8 mouse cellular contexts compared by ENCODE assay signal in genomic region chr1:89092019-89092418, GRCm38 (mm10). TPM values are rescaled to one million over a fixed set of nuclear protein-coding genes. Genes with fewer than 3 reads are reported as not detected.
DNase-seq lines count a peak whose midpoint lies in the region; ATAC-seq lines count a peak whose summit lies in the region.

No protein-coding gene starts in this region.

- peak; percentile 24; the same call in 1 of the 2 replicates for ATAC-seq in kidney, embryonic 14.5 days (ENCODE audit: low FRiP score, low TSS enrichment)
- no peak for ATAC-seq in embryonic facial prominence, embryonic 12.5 days (ENCODE audit: insufficient number of reproducible peaks, insufficient read depth, low FRiP score, low TSS enrichment)
- ATAC-seq in hindbrain, embryonic 11.5 days (ENCODE audit: low FRiP score): no peak
- ATAC-seq in midbrain, embryonic 14.5 days (ENCODE audit: low FRiP score, low TSS enrichment): no peak

- no peaks in the 10 kb centered on the region for H3K27me3 ChIP-seq in kidney, embryonic 14.5 days (ENCODE audit: control insufficient read depth, insufficient read depth, low read length)
- no peaks in the 10 kb centered on the region for H3K27me3 ChIP-seq in embryonic facial prominence, embryonic 12.5 days
- H3K27me3 ChIP-seq in hindbrain, embryonic 11.5 days (ENCODE audit: control insufficient read depth, insufficient read depth, low read length): no peaks in the 10 kb centered on the region
- H3K27me3 ChIP-seq in midbrain, embryonic 14.5 days (ENCODE audit: control insufficient read depth, insufficient read depth, low read length): 0 out of 2 replicates have a peak, but pooled peaks cover 4% of the 10 kb centered on the region

- H3K27ac ChIP-seq in kidney, embryonic 14.5 days (ENCODE audit: low read depth, low read length): peak overlapping the region; percentile 82
- peak overlapping the region; percentile 90 for H3K27ac ChIP-seq in embryonic facial prominence, embryonic 12.5 days
- H3K27ac ChIP-seq in hindbrain, embryonic 11.5 days (ENCODE audit: low read depth, low read length): peak overlapping the region; percentile 33
- peak overlapping the region; percentile 60; the same call in 1 of the 2 replicates for H3K27ac ChIP-seq in midbrain, embryonic 14.5 days (replicated peaks; ENCODE audit: low read depth, low read length)

- H3K9ac ChIP-seq in kidney, embryonic 14.5 days (ENCODE audit: low read depth, low read length): peak overlapping the region; percentile 18; the same call in 1 of the 2 replicates
- H3K9ac ChIP-seq in embryonic facial prominence, embryonic 12.5 days: no peak overlapping the region
- H3K9ac ChIP-seq in hindbrain, embryonic 11.5 days (ENCODE audit: low read depth, low read length): no peak overlapping the region
- H3K9ac ChIP-seq in midbrain, embryonic 14.5 days (replicated peaks; ENCODE audit: low read length): no peak overlapping the region; the same call in 1 of the 2 replicates

- H3K4me3 ChIP-seq in kidney, embryonic 14.5 days (ENCODE audit: low read length): 0 out of 2 replicates have a peak overlapping the region, but pooled peaks have one; percentile 5
- no peak overlapping the region for H3K4me3 ChIP-seq in embryonic facial prominence, embryonic 12.5 days
- no peak overlapping the region for H3K4me3 ChIP-seq in hindbrain, embryonic 11.5 days (ENCODE audit: low read depth, low read length)
- H3K4me3 ChIP-seq in midbrain, embryonic 14.5 days (replicated peaks; ENCODE audit: low read depth, low read length): no peak overlapping the region

- no peaks in the 10 kb centered on the region for H3K36me3 ChIP-seq in kidney, embryonic 14.5 days (ENCODE audit: control insufficient read depth, insufficient read depth, low read length)
- no peaks in the 10 kb centered on the region for H3K36me3 ChIP-seq in embryonic facial prominence, embryonic 12.5 days
- H3K36me3 ChIP-seq in hindbrain, embryonic 11.5 days (ENCODE audit: control insufficient read depth, insufficient read depth, low read length): no peaks in the 10 kb centered on the region
- H3K36me3 ChIP-seq in midbrain, embryonic 14.5 days (ENCODE audit: control insufficient read depth, insufficient read depth, low read length): no peaks in the 10 kb centered on the region

- WGBS in kidney, embryonic 14.5 days: 29% methylated on average over 5 of the region's 5 CpGs
- WGBS in embryonic facial prominence, embryonic 12.5 days: 16% methylated on average over 5 of the region's 5 CpGs
- 34% methylated on average over 5 of the region's 5 CpGs for WGBS in hindbrain, embryonic 11.5 days
- WGBS in midbrain, embryonic 14.5 days: 48% methylated on average over 5 of the region's 5 CpGs

- no peaks in the 10 kb centered on the region for H3K9me3 ChIP-seq in kidney, embryonic 14.5 days (ENCODE audit: control insufficient read depth, low read length)
- H3K9me3 ChIP-seq in embryonic facial prominence, embryonic 12.5 days: no peaks in the 10 kb centered on the region
- H3K9me3 ChIP-seq in hindbrain, embryonic 11.5 days (ENCODE audit: control insufficient read depth, low read length): no peaks in the 10 kb centered on the region
- no peaks in the 10 kb centered on the region for H3K9me3 ChIP-seq in midbrain, embryonic 14.5 days (ENCODE audit: control insufficient read depth, low read length)

- peaks cover 59% of the 10 kb centered on the region for H3K4me1 ChIP-seq in kidney, embryonic 14.5 days (ENCODE audit: control insufficient read depth, insufficient read depth, low read length)
- peaks cover 63% of the 10 kb centered on the region for H3K4me1 ChIP-seq in embryonic facial prominence, embryonic 12.5 days
- peaks cover 30% of the 10 kb centered on the region for H3K4me1 ChIP-seq in hindbrain, embryonic 11.5 days (replicated peaks; ENCODE audit: control insufficient read depth, insufficient read depth, low read length)
- H3K4me1 ChIP-seq in midbrain, embryonic 14.5 days (ENCODE audit: control insufficient read depth, insufficient read depth, low read length): peaks cover 34% of the 10 kb centered on the region

- no peak for DNase-seq in kidney, postnatal 10 days
- DNase-seq in hindbrain, embryonic 11.5 days (ENCODE audit: low spot score): peak; percentile 41
- peak; percentile 45 for DNase-seq in midbrain, embryonic 14.5 days
- DNase-seq in urinary bladder, postnatal 36 days (ENCODE audit: low spot score in 2 of 2): no peak
- DNase-seq in frontal cortex, postnatal 36 days (ENCODE audit: low spot score in 2 of 2): no peak
- DNase-seq in retina, embryonic 14.5 days (ENCODE audit: low spot score): no peak

- H3K4me2 ChIP-seq in kidney, embryonic 14.5 days (replicated peaks; ENCODE audit: low read depth, low read length): peak overlapping the region; percentile 34
- H3K4me2 ChIP-seq in embryonic facial prominence, embryonic 12.5 days (replicated peaks): peak overlapping the region; percentile 40
- peak overlapping the region; percentile 13; the same call in 1 of the 2 replicates for H3K4me2 ChIP-seq in hindbrain, embryonic 11.5 days (replicated peaks; ENCODE audit: low read depth, low read length)
- H3K4me2 ChIP-seq in midbrain, embryonic 14.5 days (ENCODE audit: low read length): peak overlapping the region; percentile 31

RNA-seq across cellular contexts. Expression of gene Sh3bp4, which starts 21.8 kb away (rescaled TPM):
- polyA plus RNA-seq in kidney, embryonic 14.5 days (2014; fragmentation: Nextera tagmentation; extraction: Ambion mirVana): 14.9 and 26.1 TPM in 2 replicates
- polyA plus RNA-seq in embryonic facial prominence, embryonic 12.5 days (2016; fragmentation: Nextera tagmentation; extraction: Ambion mirVana): 25.7 and 27.4 TPM in 2 replicates
- polyA plus RNA-seq in hindbrain, embryonic 11.5 days (2014; fragmentation: Nextera tagmentation; extraction: Ambion mirVana): 18.0 and 21.7 TPM in 2 replicates
- polyA plus RNA-seq in midbrain, embryonic 14.5 days (2014; fragmentation: Nextera tagmentation; extraction: Ambion mirVana): 9.7 and 10.6 TPM in 2 replicates

Comparison
In these comparisons a context has a peak if more than half of its experiments do, and no peak if none do; other contexts are left out.
1. H3K27ac ChIP-seq: peak in every context shown above with its lines; median percentile 90 in embryonic facial prominence, embryonic 12.5 days; 82 in kidney, embryonic 14.5 days; 60 in midbrain, embryonic 14.5 days; 33 in hindbrain, embryonic 11.5 days.
2. DNase-seq: peak in hindbrain, embryonic 11.5 days (single experiment) and midbrain, embryonic 14.5 days (single experiment); none in kidney, postnatal 10 days (single experiment), urinary bladder, postnatal 36 days (0 of 2), frontal cortex, postnatal 36 days (0 of 2) and retina, embryonic 14.5 days (single experiment).
3. Peak in every context shown above with its lines, with median percentiles within 50 percentile points of each other: H3K4me2 ChIP-seq.